Mouse (Mus musculus) liver, embryonic 16.5 days (tissue): ENCODE measurements around the gene Slc35f3. TPM values are rescaled to one million over a fixed set of nuclear protein-coding genes. Genes with fewer than 3 reads are reported as not detected.

Experiments
- ATAC-seq: fragments of 200-750 bp; cut with Nextera tagmentation; 2 replicates; pipeline ENCODE4 v1.8.0; 2017; ENCODE audit warnings: low read depth, mild to moderate bottlenecking, moderate number of reproducible peaks, moderate library complexity
- H3K27ac ChIP-seq: fragments of 300-500 bp; sonication (generic); 2 replicates; pipeline ENCODE4 v1.5.1; 2014; ENCODE audit warnings: mild to moderate bottlenecking, low read length
- H3K27me3 ChIP-seq: fragments of 300-500 bp; sonication (generic); 2 replicates; pipeline ENCODE4 v1.6.1; 2014; ENCODE audit warnings: low read depth, low read length, mixed read lengths; ENCODE audit not compliant: control insufficient read depth, insufficient read depth
- H3K36me3 ChIP-seq: fragments of 300-500 bp; sonication (generic); 2 replicates; pipeline ENCODE4 v1.6.1; 2014; ENCODE audit warnings: mild to moderate bottlenecking; ENCODE audit not compliant: control insufficient read depth, insufficient read depth
- H3K4me1 ChIP-seq: fragments of 300-500 bp; sonication (generic); 2 replicates; pipeline ENCODE4 v1.6.1; 2014; ENCODE audit warnings: low read depth, low read length, mixed read lengths; ENCODE audit not compliant: control insufficient read depth
- H3K4me2 ChIP-seq: fragments of 300-500 bp; sonication (generic); 2 replicates; pipeline ENCODE4 v1.6.1; 2014; ENCODE audit warnings: low read depth, low read length, mixed read lengths
- H3K4me3 ChIP-seq: fragments of 300-500 bp; sonication (generic); 2 replicates; pipeline ENCODE4 v1.5.1; 2014; ENCODE audit warnings: low read depth, mild to moderate bottlenecking, low read length
- H3K9ac ChIP-seq: fragments of 300-500 bp; sonication (generic); 2 replicates; pipeline ENCODE4 v1.6.1; 2014; ENCODE audit warnings: low read depth, low read length
- H3K9me3 ChIP-seq: fragments of 300-500 bp; sonication (generic); replicated peaks from 2 replicates; pipeline ENCODE4 v1.6.1; 2016; ENCODE audit warnings: low read length; ENCODE audit not compliant: control insufficient read depth
- WGBS: fragments of 180-500 bp; shearing (Covaris S2); extraction: QIAGEN DNeasy Blood & Tissue Kit; methylation state at CpG from one replicate; pipeline ENCODE4 v1.1.7; 2014; ENCODE audit not compliant: insufficient replicate concordance; 5-methylcytosine and 5-hydroxymethylcytosine counted together
- polyA plus RNA-seq: library from polyadenylated mRNA; unstranded; fragments of >200 nt; fragmentation: Nextera tagmentation; extraction: Ambion mirVana; gene quantifications from 2 replicates; pipeline ENCODE4 v1.2.1, GENCODE M21; 2015

Slc35f3 gene
- polyA plus RNA-seq, 1 experiment from 2014 or later: not detected

DNA sequence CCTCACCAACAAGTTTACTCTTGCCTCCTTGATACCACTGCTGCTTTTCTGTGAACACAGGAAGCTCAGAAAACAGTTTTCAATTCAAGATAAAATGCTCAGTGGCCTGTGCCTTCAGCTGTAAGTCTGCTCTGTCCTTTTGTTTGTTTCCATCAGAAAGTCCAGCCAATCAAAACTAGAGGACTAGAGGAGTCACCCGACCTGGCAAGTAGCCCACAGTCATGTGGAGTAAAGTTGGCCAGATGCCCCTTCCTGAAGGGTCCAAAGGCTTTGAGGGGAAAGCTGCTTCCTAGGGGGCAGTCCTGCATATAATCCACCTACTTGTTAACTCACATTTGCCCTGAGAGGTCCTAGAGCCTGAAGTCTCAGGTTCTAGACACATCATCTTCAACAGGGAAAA is 10.7 kb downstream of the Slc35f3 start:
- ATAC-seq: peak; percentile 72
- 32% methylated on average over 1 of the region's 1 CpGs for WGBS

GRCm38 (mm10) chr8:126324931-126325330 is 26.6 kb downstream of the Slc35f3 start:
- Histone ChIP-seq H3K4me1 (no peaks in the 10 kb centered on the region), H3K4me3 (no peak overlapping the region), H3K9ac (no peak overlapping the region), H3K36me3 (no peaks in the 10 kb centered on the region), H3K27me3 (no peaks in the 10 kb centered on the region), H3K27ac (no peak overlapping the region), H3K9me3 (no peaks in the 10 kb centered on the region), H3K4me2 (no peak overlapping the region)
- no peak for ATAC-seq
- 32% methylated on average over 2 of the region's 2 CpGs for WGBS

More for the DNA sequence above, 10.7 kb downstream of the Slc35f3 start:
- Histone ChIP-seq H3K4me3 (no peak overlapping the region), H3K4me2 (no peak overlapping the region), H3K36me3 (no peaks in the 10 kb centered on the region), H3K27ac (no peak overlapping the region), H3K27me3 (no peaks in the 10 kb centered on the region), H3K9me3 (no peaks in the 10 kb centered on the region), H3K4me1 (no peaks in the 10 kb centered on the region; the same call in 1 of the 2 replicates), H3K9ac (no peak overlapping the region)

- 19% methylated on average over 1 of the region's 1 CpGs for WGBS
- H3K36me3 ChIP-seq: no peaks in the 10 kb centered on the region
- H3K27ac ChIP-seq: no peak overlapping the region
- H3K4me1 ChIP-seq: no peaks in the 10 kb centered on the region
- H3K27me3 ChIP-seq: no peaks in the 10 kb centered on the region
- no peak overlapping the region for H3K4me2 ChIP-seq
- no peak overlapping the region for H3K4me3 ChIP-seq
- no peaks in the 10 kb centered on the region for H3K9me3 ChIP-seq
- H3K9ac ChIP-seq: no peak overlapping the region
- no peak for ATAC-seq
These were observed 27.8 kb downstream of the Slc35f3 start for GRCm38 (mm10) chr8:126326136-126326535.

DNA sequence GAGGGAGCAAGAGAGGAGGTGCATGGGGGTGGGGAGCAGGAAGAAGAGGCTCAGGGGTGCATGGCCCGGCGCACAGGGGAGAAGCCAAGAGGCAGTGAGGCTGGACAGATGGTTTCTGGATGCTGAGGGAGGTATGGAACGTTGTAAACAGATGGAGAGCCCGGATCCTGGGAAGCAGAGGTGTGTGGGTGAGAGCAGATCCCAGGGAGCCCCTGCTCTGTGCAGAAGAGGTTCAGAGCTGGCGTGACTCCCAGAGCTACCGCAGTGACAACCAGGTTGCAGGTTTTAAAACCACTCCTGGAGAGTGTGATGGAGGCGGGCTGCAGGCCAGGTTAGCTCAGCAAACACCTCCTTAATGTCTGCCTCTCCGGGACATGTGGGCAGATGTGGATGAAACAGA is 28.4 kb downstream of the Slc35f3 start:
- WGBS: 62% methylated on average over 8 of the region's 8 CpGs
- Histone ChIP-seq H3K4me1 (no peaks in the 10 kb centered on the region), H3K27me3 (no peaks in the 10 kb centered on the region), H3K36me3 (no peaks in the 10 kb centered on the region), H3K4me3 (no peak overlapping the region), H3K27ac (no peak overlapping the region), H3K9ac (no peak overlapping the region), H3K4me2 (no peak overlapping the region), H3K9me3 (no peaks in the 10 kb centered on the region)
- no peak for ATAC-seq

DNA sequence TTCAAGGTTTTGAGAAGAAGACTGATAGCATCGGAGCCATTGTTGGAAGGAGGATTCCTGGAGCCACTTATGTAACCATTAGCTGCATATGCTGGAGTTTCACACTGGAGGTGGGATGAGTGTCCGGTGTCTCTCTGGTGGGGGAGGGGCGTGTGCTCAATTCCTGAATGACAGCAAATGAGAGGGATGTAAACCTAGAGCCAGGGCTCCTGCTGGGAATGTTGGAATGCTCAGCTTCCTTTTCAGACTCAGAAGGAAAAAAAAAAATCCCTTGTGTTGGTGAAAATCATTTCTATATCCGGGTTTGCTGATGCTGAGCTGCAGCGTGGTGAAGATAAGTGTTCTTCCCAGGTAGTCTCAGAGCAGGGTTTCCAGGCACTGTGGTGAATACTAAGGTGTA is 29.4 kb downstream of the Slc35f3 start:
- no peaks in the 10 kb centered on the region for H3K36me3 ChIP-seq

GRCm38 (mm10) chr8:126338864-126339263 is 40.5 kb downstream of the Slc35f3 start:
- 72% methylated on average over 2 of the region's 3 CpGs for WGBS
- H3K4me2 ChIP-seq: no peak overlapping the region
- H3K27ac ChIP-seq: no peak overlapping the region
- H3K36me3 ChIP-seq: no peaks in the 10 kb centered on the region
- no peaks in the 10 kb centered on the region for H3K27me3 ChIP-seq
- H3K4me3 ChIP-seq: no peak overlapping the region
- ATAC-seq: no peak
- no peaks in the 10 kb centered on the region for H3K4me1 ChIP-seq
- no peaks in the 10 kb centered on the region for H3K9me3 ChIP-seq
- H3K9ac ChIP-seq: no peak overlapping the region

More for the DNA sequence above, 29.4 kb downstream of the Slc35f3 start:
- H3K4me3 ChIP-seq: no peak overlapping the region
- no peak overlapping the region for H3K9ac ChIP-seq
- 50% methylated on average over 5 of the region's 5 CpGs for WGBS
- no peaks in the 10 kb centered on the region for H3K9me3 ChIP-seq
- H3K4me1 ChIP-seq: no peaks in the 10 kb centered on the region
- H3K27me3 ChIP-seq: no peaks in the 10 kb centered on the region
- no peak overlapping the region for H3K4me2 ChIP-seq
- no peak for ATAC-seq
- no peak overlapping the region for H3K27ac ChIP-seq

DNA sequence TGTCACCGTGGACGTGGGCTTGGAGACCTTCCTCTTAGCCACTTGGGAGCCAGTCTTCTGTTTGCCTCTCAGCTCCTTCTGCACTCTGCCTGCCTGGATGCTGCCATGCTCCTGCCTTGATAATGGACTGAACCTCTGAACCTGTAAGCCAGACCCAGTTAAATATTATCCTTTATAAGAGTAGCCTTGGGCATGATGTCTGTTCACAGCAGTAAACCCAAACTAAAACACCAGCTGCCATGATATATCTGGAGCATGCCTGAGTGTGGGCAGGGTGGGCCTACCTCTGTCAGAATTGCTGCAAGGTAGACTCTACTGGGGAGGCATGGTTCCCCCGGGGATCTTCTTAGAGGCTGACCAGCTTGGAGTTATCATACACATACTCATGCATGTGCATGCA is 41.0 kb downstream of the Slc35f3 start:
- no peak overlapping the region for H3K4me3 ChIP-seq
- no peaks in the 10 kb centered on the region for H3K36me3 ChIP-seq
- no peak overlapping the region for H3K4me2 ChIP-seq
- H3K4me1 ChIP-seq: no peaks in the 10 kb centered on the region
- no peak overlapping the region for H3K9ac ChIP-seq
- no peaks in the 10 kb centered on the region for H3K27me3 ChIP-seq
- H3K9me3 ChIP-seq: no peaks in the 10 kb centered on the region
- H3K27ac ChIP-seq: no peak overlapping the region
- no peak for ATAC-seq
- WGBS: 48% methylated on average over 3 of the region's 3 CpGs

DNA sequence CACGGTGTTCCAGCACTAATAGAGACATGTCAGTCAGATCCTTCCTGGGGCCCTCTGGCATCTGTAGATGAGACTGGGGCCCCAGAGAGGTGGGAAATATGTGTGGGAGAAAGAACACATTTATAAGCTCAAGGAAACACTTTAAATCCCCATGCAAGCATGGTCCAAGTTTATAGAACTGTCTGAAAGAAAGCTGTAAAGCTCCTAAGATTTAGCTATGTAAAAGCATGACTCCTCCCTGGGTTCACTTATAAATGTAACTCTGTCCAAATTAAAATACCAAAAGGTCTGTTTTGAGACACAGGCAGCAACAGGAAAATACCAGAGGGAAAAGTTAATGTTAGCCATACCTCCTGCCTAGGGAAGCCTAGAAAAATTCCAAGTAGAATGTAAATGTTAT is 42.8 kb downstream of the Slc35f3 start:
- WGBS: 18% methylated on average over 1 of the region's 1 CpGs
- Histone ChIP-seq H3K4me1 (no peaks in the 10 kb centered on the region), H3K9ac (no peak overlapping the region), H3K9me3 (no peaks in the 10 kb centered on the region), H3K36me3 (no peaks in the 10 kb centered on the region), H3K4me3 (no peak overlapping the region), H3K27ac (no peak overlapping the region), H3K4me2 (no peak overlapping the region), H3K27me3 (no peaks in the 10 kb centered on the region)
- ATAC-seq: no peak

GRCm38 (mm10) chr8:126343427-126343826 is 45.1 kb downstream of the Slc35f3 start:
- Histone ChIP-seq H3K4me3 (no peak overlapping the region), H3K27ac (no peak overlapping the region), H3K36me3 (no peaks in the 10 kb centered on the region), H3K4me2 (no peak overlapping the region), H3K9me3 (no peaks in the 10 kb centered on the region), H3K9ac (no peak overlapping the region), H3K27me3 (no peaks in the 10 kb centered on the region), H3K4me1 (no peaks in the 10 kb centered on the region)
- WGBS: 61% methylated on average over 5 of the region's 5 CpGs
- no peak for ATAC-seq
